Mouse (Mus musculus) liver, adult 10 weeks (tissue): ENCODE measurements around the gene Mrpl49. TPM values are rescaled to one million over a fixed set of nuclear protein-coding genes. Genes with fewer than 3 reads are reported as not detected.

Experiments
- polyA plus RNA-seq: library from polyadenylated mRNA; stranded (reverse); fragments of 350-450 nt; fragmentation: Illumina TruSeq; extraction: RNeasy Lipid Tissue Mini Kit (QIAGEN cat#74804); gene quantifications from one replicate; pipeline ENCODE4 v1.2.3, GENCODE M21; 2014; ENCODE audit warnings: low read depth, low replicate concordance

Mrpl49 gene
- 28.1 TPM for polyA plus RNA-seq

GRCm38 (mm10) chr19:6057313-6058096 lies at the start of gene Mrpl49, which contains the start of gene Fau:
Gene Mrpl49, minus strand, starts transcription at chr19:6057785.
Gene Fau, plus strand, starts transcription at chr19:6057844.

GRCm38 (mm10) chr19:6105586-6105985 lies 48.0 kb upstream of the Mrpl49 start, which contains the start of gene Naaladl1:
Gene Naaladl1, plus strand, starts transcription at chr19:6105782.

GRCm38 (mm10) chr19:6094119-6094518 lies 36.5 kb upstream of the Mrpl49 start, which contains the start of gene AC131692.1:
Gene AC131692.1, plus strand, starts transcription at chr19:6094419.

DNA sequence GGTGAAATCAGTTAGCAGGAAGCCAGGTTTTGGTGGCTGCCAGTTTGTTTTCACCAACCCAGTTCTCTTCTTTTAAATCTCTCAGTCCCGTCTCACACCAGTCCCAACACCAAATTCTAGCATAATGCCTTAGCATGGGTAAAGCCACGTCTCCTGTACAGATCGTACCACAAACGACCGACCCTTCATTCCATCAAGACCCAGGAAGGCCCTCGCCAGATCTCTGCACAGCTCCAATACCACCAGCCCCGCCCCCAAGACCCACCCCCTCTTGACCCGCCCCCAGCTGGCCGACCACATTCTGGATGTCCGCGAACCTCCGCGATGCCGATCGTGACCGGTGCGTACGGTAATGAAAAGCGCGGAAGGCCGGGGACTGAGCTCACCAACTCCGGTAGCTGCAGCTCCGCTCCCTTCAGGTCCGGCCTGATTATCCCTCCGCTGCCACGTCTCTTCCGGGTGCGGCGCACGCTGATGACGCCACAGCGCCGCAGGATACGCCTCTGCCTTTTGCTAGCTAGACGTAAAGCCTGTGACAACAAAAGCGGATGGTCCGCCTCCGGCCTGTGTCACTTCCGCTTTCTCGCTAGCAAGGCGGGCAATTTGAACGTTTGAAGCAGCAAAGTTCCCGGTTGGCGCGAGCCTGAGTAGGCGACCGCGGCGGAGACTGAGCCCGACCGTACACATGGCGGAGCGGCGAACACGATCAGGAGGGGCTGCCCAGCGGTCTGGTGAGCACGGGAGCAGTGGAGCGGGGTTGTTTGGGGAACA lies 27.1 kb upstream of the Mrpl49 start, which contains the start of the genes Zfpl1 and Cdca5:
Zfpl1 (minus strand) TSS at position 479 of the 771 bp plus-strand sequence.
Cdca5 (plus strand) TSS at position 506 of the 771 bp plus-strand sequence.

GRCm38 (mm10) chr19:6082156-6082555 lies 24.6 kb upstream of the Mrpl49 start, which contains the start of gene Gm28374:
Gene Gm28374, minus strand, starts transcription at chr19:6082256.

DNA sequence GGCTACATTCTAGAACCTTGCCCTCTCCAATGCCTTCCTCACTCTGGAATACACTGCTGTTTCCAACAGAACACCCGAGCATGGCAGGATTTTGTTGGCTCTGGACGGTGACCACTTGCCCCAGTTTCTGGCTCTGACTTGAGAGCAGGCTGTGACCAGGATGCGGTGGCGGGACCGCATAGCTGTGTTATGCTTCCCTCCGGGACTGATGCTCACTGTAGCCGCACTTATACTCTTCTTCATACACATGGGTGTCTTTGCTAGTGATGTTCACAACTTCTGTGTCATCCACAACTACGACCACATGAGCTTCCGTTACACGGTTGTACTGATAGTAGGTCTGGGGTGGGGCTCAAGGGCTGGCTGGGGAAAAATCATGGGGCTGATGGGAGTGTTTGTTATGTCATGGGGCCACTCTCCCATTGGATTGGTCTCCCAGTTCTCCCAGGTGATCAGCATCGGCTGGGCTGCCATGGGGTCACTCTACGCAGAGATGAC lies 22.4 kb upstream of the Mrpl49 start, which contains the start of gene Tmem262:
Tmem262 (plus strand) TSS at position 51 of the 498 bp plus-strand sequence.

DNA sequence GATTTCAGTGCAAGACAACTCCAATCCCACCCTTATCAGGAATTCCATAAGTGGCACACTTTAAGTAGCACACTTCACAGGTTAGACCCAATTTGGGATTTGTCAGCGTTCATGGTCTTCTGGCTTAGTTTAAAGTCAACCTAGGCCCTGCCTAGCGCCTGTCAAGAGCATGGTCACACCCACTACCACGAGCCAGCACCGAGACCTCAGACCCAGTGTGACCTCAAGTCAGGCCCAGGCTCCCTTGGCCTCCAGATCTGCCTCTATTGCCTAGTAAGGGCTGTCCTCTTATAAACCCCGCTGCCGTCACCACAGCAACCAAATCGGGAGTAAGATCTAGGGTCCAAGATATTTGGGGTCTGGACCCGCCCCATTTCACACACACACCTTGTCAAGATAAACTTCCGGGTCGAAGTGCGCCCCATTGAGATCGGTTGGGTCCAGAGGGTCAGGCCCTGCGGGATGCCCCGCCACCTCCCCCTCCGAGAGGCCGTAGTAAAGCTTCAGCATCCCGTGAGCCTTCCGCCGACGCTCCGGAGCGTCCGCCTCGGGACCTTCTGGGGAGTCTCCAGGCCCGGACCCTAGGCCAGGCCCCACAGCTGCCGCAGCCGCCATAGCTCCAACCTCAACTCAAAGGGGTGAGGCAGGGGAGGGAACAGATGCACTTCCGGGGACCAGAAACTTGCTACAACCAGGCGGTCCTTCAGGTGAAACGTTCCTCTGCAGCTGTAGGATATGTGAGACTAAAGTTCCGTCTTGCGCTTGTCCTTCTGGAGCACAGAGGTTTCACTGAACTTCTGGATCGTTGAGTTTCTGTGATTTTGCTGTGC lies 19.2 kb upstream of the Mrpl49 start, which contains the start of gene Vps51:
Vps51 (minus strand) TSS at position 668 of the 830 bp plus-strand sequence.

DNA sequence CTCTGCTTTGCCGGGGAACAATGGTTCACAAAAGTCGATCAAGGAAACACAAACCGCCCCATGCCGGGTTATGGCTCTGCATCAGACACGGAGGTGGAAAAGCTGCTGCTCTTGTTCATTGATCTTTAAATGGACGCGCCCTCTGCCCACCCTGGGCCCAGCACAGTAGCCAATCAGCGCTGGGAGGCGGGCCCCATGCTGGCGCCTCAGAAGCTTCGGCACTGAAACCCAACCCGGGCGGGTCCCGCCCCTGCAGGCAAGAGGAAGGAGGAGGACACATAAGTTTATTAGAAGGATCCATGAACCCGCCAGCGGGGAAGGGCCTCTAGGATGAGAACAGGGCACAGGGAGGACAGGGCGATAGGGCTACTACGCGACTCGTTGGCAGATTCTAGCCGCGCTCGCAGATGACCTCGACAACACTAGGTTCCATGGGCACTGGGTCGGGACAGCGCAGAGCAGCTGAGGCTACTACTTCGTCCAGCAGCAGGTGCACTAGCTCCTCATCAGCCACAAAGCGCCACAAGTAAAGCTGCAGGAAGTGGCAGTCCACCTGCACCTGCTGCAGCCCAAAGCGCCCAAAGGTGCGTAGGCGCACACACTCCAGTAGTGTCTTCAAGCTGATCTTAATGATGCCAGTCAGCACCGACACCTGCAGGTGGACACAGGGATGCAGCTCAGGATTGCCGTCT lies 10.3 kb upstream of the Mrpl49 start, which contains the start of gene Tm7sf2:
Tm7sf2 (minus strand) TSS at position 650 of the 692 bp plus-strand sequence.

DNA sequence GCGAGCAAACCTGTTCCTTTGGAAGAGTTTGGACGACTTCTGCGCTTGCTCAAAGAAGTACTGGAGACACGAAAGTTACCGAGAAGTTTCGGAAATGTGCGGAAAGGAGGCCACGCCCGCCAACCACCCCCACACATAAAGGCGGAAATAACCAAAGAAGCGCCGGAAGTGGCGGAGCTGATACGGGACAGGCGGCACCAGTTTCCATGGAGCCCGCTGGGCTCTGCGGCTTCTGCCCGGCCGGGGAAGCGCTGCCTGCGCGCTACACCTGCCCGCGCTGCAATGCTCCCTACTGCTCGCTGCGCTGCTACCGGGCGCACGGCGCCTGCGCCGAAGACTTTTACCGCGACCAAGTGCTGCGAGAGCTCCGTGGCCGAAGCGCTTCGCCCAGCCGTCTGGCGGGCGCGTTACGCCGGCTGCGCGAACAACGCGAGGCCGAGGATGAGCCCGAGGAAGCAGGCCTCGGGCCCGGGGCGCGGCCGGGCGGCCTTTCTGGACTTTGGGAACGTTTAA lies 3.5 kb upstream of the Mrpl49 start, which contains the start of gene Znhit2:
Znhit2 (plus strand) TSS at position 172 of the 513 bp plus-strand sequence.

GRCm38 (mm10) chr19:6046294-6047153 lies 11.1 kb downstream of the Mrpl49 start, which contains the start of gene Syvn1:
Gene Syvn1, plus strand, starts transcription at chr19:6046576.

DNA sequence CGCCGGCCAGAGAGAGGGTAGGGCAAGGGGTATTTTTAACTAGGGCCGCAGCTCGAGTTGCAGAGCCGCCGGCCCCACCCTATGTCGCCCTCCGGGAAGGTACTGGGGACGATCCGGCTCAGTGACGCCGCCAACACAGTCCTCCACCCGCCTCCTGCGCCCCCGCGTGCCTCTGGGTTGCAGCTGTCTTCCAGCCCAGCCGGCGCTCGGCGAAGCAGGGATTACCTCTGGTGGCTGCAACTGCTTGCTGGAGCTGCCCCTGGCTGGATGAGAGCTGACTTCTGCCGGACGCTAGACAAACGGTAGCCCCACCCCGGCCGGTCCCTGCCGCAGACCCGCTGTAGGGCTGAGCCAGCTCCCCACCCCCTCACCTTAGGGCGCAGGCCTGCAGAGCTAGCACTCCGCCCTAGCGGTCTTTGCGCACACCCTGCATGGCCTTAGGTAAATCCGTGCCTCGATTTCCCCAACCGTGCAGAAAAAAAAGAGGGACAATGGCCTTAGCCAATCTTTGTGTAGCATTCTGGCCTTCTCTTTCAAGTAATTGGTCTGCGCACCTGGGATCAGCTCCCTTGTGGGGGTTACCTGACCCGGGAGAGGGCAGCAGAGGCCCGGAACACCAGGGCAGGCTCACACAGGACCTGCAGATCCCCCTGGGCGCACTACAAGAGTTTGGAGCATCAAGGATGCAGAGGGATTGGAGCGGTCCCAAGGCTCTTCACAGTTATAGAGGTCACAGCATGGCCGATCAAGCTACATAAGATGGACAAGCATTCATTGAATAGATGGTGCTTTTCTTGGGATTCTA lies 41.9 kb downstream of the Mrpl49 start, which contains the start of gene Capn1:
Capn1 (minus strand) TSS at position 387 of the 805 bp plus-strand sequence.

Other genes with a start within 250 kb of the Mrpl49 start
- 1.5 TPM for gene Frmd8, start 182.5 kb downstream of the Mrpl49 start, polyA plus RNA-seq
- 7.7 TPM for gene Slc25a45, start 180.0 kb downstream of the Mrpl49 start, polyA plus RNA-seq
- not detected for gene Tigd3, start 163.6 kb downstream of the Mrpl49 start, polyA plus RNA-seq
- 7.4 TPM for gene Dpf2, start 144.8 kb downstream of the Mrpl49 start, polyA plus RNA-seq
- gene Cdc42ep2, start 133.0 kb downstream of the Mrpl49 start, polyA plus RNA-seq, result 0.56 TPM
- 2.9 TPM for gene Pola2, start 93.6 kb downstream of the Mrpl49 start, polyA plus RNA-seq
- gene Slc22a20, start 71.6 kb downstream of the Mrpl49 start, polyA plus RNA-seq, result not detected
- gene Capn1, start 41.9 kb downstream of the Mrpl49 start, polyA plus RNA-seq, result 0.82 TPM
- 2.7 TPM for gene Syvn1, start 11.2 kb downstream of the Mrpl49 start, polyA plus RNA-seq
- gene Fau, start 59 bp upstream of the Mrpl49 start, polyA plus RNA-seq, result 75.1 TPM
- gene Znhit2, start 3.4 kb upstream of the Mrpl49 start, polyA plus RNA-seq, result not detected
- 28.5 TPM for gene Tm7sf2, start 10.6 kb upstream of the Mrpl49 start, polyA plus RNA-seq
- 4.6 TPM for gene Vps51, start 19.4 kb upstream of the Mrpl49 start, polyA plus RNA-seq
- gene Tmem262, start 22.2 kb upstream of the Mrpl49 start, polyA plus RNA-seq, result not detected
- not detected for gene Gm28374, start 24.5 kb upstream of the Mrpl49 start, polyA plus RNA-seq
- 1.1 TPM for gene Zfpl1, start 27.2 kb upstream of the Mrpl49 start, polyA plus RNA-seq
- gene Cdca5, start 27.2 kb upstream of the Mrpl49 start, polyA plus RNA-seq, result not detected
- not detected for gene AC131692.1, start 36.6 kb upstream of the Mrpl49 start, polyA plus RNA-seq
- not detected for gene Naaladl1, start 48.0 kb upstream of the Mrpl49 start, polyA plus RNA-seq
- gene Sac3d1, start 60.9 kb upstream of the Mrpl49 start, polyA plus RNA-seq, result 1.0 TPM
- 2.6 TPM for gene Snx15, start 70.5 kb upstream of the Mrpl49 start, polyA plus RNA-seq
- gene Batf2, start 83.2 kb upstream of the Mrpl49 start, polyA plus RNA-seq, result not detected
- 0.98 TPM for gene Arl2, start 83.8 kb upstream of the Mrpl49 start, polyA plus RNA-seq
- not detected for gene Majin, start 126.6 kb upstream of the Mrpl49 start, polyA plus RNA-seq
- gene Gpha2, start 168.6 kb upstream of the Mrpl49 start, polyA plus RNA-seq, result not detected
- 0.93 TPM for gene Ppp2r5b, start 178.1 kb upstream of the Mrpl49 start, polyA plus RNA-seq
- gene Atg2a, start 183.9 kb upstream of the Mrpl49 start, polyA plus RNA-seq, result 0.79 TPM
- 4.2 TPM for gene Ehd1, start 218.9 kb upstream of the Mrpl49 start, polyA plus RNA-seq
- 0.82 TPM for gene Cdc42bpg, start 248.7 kb upstream of the Mrpl49 start, polyA plus RNA-seq